Mouse (Mus musculus) retina, embryonic 14.5 days (tissue): ENCODE measurements at regions not wholly inside any gene's neighbourhood (a gene's known extent, or its start where the extent isn't known, plus 50 kb on each side); places are given as distances from the start of the nearest gene placed in this dataset.

Source experiments
- DNase-seq: peaks from one replicate; pipeline ENCODE4 v3.0.0-alpha.2; 2015; ENCODE audit warnings: low spot score

DNA sequence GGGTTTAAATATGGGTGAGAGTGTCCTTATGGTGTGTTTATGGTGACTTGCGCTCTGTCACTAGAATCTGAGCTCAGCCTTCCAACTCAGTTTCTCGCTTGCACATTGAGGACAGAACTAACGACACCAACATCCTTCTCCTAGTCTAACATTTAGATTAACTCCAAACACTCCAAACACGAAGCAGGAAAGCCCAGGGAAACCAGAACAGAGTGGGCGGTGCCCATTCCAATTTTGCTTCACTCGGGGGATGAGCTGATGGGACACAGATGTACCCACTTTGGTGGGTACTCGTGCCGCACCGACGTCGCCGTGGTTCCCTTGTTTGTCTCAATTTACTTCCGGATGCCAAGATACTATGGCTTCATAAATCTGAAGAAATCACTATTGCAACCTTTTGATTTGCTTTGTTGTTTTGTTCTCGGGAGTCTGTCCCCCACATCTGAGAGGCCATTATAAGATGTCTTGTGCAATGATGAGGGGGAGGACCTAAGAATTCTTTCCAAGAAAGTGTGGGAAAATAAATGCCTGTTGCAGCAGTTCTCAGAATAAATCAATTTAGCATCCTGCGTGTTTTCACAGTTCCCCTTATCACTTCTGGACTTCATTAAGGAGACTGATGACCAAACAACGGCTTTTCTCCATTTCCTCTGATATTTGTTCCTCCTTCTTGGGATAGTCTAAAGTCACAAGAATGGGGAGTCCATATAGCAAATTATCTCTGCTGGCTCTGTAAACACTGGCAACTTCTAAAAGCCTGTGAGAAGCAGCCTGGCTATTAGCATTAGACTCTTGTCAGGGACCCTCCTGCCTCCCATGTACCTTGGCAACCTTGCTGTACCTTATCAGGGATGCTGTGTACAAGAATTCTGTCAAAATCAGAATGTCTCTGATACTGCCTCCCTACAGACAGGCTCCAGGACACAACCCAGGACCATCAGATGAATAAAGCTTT is 96.2 kb upstream of the Klf9 start:
- no peak for DNase-seq

DNA sequence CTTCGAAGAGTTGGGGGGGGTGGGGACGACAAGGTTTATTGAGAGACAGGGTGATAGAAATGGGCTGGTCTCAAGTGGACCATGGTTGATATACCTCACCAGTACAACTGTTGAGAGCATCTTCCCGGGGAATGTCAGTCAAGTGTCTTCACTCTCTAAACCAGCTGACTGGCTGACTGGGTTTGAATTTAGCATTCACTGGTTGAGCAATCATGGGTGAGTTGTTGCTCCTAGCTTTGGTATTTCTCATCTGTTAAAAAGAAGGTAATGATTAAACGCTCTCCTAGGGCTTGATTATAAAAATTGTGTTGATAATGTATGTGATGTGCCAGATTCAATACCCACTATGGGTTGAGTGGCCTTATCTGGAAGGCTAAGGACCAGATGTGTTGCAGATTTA is 89.6 kb upstream of the Klf9 start:
- no peak for DNase-seq

DNA sequence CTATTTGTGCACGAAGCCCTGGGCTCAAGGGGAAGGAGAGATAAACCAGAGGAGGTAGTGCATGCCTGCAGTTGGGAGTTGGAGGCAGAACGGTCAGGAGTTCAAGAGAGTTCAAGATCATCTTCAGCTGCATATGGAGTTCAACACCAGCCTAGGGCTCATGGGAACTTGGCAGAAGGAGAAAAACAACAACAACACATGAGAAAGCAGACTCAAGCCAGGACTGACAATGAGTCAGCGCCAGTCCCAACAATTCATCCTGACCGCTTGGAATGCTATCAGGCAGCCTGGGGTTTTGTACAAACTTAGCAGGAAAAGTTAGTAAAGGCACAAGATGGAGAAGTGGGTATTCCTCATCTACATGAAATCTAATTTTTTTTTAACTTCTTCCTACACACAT is 86.6 kb upstream of the Klf9 start:
- DNase-seq, result no peak

DNA sequence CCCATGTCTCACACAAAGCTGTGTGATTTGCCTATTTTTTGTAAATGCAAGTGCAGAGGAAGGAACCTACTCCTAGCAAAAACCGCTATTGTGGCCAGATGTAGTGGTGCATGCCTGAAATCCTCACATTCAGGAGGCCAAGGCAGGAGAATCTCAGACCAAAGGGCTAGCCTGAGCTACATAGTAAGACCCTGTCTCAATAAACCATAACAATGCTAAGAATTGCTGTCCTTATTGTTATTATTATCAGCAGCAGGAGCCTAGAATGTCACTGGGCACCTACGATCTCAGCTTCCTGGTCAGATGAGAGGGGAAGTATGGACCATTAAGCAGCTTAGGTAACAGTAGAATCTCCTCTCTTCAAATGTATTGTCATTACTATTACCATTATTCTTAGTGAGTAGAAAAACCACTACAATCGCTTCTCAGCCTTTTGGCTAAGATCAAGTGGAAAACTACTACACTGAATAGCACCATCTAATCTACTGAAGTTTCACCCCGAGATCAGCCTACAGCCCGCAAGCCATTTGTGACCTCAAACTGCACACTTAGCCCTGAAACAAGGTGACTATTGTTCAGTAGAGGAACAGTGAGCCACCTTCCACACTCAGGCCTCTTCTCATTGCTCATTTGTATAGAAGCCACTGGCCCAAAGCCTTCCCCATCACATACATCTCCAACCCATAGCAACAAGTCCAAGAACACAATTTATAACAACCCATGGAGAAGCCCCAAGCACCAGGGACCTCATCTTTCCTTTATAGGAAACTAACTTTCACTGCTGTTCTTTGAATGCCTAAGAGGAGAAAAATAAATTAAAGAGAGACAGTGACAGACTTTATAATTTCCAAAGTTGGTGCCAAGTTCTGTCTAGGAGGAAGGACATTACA is 84.9 kb upstream of the Klf9 start:
- DNase-seq, result peak; percentile 11

DNA sequence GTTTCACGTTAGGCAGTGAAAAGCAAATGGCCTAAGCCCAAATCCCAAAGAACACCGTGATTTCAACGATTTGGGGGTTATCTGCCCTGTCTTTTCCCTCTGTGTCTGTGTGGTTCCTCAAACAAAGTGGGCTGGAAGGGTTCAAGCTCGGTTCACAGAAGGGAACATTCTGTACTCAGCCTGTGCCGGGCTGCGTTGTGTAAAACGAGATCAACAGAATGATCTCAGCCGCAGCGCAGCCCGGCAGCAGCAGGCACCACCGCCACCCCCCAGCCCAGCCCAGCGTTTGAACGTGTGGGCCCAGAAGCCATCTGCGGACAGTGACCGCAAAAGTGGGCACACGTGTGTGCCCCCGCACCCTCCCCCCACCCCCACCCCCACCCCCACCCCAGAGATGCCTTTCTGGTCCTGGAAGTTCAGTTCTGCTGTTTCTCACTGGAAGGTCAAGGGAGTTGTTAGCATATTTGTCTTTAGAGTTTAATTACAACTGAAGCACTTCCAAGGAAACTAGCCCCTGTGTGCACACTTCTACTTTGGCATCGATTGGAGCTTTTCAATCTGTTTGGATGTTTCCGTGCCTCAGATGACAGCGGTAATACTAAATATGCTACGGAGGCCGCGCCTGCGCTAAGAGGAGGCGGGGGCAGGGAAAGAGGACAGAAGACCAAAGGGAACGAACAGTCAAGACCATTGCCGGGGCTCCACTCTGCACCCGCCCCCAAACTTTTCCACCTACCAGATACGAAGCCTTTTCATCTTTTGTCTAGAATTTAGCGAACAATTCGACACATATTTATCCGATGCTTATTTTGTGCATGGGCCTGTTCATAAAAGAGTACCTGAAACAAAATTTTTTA is 83.9 kb upstream of the Klf9 start:
- peak; percentile 72 for DNase-seq

DNA sequence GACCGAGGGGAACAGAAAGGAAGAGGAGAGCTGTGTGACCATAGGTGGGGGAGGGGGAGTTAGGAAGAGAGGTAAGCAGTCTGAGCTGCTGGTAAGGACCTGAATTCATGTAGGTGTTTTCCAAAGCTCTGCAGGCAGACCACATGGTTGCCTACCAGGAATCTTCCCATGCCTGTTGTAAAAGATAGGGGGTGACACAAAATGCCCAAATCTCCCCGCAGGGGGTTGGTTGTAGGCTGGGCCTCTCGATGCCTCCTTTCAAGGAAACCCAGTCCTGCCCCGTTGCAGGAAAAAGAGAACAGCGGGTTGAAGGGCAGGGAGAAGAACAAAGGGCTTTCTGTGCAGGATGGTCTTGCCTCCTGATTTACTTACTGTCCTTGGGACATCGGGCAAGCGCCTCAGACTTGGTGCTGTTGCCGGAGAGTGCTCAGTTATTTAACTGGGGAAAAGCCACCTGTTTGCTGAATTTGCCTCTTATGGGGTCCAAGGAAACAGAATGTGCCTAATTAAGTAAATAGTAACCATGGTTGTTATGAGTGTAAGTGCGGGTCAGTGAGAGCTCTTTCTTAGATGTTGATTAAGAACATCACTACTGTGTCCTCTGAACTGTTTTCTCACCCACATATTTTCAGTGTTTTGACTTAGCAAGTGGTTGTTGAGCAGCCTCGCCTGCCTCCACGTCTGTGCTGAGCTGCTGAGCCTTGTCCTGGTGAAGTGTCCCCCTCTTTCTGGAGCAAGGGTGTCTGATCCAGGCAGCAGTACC is 83.1 kb upstream of the Klf9 start:
- peak; percentile 62 for DNase-seq

DNA sequence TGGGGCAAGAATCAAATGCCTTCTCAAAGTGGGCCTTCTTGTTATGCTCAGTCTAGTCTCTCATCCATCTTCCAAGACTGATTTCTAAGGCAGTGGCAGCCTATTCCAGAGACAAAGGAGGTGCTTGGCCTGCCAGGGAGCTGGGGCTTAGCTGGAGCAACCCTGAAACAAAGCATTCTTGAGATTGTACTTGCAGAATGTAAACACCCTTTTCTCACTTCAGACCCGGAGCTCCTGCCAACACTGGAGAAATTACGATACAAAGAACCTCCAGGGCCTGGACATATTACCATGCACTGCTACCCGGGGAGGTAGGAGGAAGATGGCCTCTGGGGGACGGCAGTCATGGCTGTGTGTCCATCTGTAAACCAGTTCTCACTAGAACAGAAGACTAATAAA is 82.5 kb upstream of the Klf9 start:
- DNase-seq, result peak; percentile 17

DNA sequence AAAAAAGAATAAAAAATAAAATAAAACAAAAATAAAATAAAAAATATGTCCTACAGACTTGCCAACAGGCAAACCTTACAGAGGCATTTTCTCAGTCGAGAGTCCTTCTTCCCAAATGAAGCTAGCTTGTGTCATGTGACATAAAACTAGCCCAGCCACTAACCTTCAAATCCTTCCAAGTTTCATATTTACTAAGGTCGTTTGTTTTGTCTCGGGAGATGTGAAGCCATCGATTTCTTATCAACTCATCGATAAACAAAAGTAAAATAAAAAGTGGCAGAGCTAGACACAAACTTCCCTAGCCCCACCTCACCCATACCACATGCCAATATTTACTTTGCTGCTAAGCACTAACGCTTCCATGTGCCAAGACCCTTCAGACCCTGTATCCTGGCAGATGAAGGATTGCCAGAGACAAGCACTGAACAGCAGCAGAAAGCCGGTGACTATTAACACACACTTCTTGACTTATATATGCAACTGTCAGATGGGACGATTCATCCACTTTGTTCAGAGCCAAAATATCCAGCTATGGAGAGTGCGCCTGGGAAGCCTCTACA is 79.9 kb upstream of the Klf9 start:
- DNase-seq, result no peak

DNA sequence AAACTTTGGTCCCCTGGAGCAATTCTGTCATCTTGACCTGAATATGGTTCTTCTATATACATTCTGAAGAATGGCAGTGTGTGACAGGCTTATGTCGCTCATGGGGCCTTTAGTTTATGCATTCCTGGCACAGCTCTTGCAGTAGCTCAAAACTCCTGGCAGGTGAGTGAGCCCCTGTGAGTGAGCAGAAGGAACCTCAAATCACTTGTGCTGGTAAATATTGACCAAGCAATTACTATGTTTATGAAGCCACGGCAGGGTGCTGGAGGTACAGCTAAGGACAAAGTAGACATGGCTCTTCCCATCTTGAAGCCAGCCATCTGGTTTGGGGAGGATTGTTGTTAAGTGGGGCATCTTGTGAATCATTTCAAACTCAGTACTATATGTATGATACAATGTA is 79.1 kb upstream of the Klf9 start:
- no peak for DNase-seq

DNA sequence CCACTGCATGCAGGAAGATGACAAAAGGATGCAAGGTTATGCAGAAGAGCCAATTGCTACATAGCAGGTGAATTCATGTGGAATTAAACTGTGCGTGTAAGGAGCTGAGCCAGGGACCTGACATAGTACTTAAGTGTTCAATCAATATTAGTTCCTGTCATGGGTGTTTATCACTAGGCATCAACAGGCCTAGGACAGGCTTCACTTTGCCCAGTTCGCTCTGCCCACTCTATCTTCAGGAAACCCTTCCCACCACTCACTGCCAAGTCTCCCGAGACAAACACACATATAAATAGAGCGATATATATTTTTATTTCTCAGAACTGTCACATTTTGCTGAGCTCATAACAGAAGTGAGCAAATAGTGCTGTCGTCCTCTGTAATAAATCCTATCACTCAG is 78.2 kb upstream of the Klf9 start:
- DNase-seq, result no peak

DNA sequence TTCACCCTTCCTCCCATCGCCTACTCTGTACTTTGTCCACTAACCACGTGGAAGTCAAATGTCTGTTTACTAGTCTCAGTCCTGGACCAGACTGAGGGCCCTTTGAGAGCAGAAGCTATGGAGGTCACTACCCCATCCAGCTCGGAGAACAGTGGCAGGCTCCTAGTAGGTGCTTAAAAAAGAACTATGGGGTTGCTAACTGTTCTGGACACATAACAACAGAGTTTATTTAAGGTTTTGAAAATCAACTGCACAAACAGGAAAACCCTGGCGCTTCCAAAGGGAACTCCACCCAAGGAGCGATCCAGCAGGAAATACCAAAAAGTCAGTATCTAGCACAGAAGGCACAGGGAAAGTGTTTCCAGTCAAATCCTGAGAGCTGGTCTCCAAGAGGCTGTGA is 75.5 kb upstream of the Klf9 start:
- DNase-seq, result no peak

DNA sequence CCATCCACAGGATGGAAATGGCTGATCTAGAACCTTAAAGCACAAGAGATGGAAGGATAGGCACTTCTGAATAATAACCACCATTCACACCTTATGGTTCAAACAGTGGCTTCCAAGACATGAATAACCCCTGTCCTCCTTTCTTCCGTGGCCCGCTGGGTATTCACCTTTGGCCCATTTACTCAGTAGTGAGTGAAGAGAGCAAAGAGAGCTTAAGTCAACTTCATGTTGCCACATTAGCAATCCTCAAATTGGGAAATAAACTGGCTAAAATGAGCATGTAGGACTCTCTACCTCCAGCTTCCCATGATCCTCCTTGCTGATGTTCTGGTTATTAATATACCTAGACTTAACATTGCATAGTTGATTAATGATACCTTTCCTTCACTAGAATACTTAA is 74.3 kb upstream of the Klf9 start:
- no peak for DNase-seq

DNA sequence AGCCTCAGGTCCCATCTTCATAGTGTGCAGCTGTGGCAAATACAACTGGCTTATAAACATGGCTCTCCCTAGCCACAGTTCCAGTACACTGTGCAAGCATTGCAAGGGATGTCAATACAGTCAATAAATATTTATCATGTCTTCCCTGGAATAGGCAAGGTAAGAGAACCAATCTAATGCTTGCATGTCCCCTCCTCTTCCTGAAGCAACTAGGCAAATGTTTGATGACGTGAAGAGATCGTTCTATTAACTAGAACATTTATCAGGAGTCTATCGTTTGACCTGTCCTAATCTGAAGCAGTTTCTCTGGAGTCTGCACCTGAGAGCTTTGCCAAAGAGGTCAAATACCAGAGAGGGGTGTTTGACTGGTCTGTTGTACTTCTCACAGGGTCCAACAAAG is 72.4 kb upstream of the Klf9 start:
- no peak for DNase-seq

DNA sequence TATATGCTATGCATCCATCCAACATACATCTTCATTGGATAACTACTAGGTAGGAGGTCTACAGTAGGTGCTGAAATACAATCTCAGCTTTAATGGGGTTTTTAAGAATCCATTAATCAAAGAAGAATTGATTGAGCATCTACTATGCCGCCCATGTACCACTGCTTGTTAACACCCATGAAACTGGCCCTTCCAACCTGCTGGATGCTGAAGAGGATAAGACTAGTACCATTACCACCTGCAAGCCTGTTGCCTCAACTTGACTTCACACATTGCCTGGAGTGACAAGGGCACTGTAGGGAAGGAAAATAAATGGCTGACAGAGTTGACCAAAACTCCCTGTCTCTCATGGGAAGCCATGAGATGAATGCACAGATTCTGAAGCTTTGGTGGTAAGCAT is 71.4 kb upstream of the Klf9 start:
- no peak for DNase-seq

DNA sequence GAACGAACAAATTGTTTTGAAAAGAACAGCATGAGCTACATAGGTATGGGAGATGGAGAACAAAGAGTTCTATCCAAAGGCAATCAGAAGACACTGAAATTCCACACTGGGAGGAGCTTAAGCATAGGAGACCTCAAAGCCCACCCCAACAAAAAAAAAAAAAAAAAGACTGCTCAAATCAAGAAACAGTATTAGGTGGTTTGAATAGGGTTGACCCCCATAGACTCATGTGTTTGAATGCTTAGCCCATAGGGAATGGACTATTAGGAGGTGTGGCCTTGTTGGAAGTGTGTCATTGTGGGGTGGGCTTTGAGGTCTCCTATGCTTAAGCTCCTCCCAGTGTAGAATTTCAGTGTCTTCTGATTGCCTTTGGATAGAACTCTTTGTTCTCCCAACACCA is 70.0 kb upstream of the Klf9 start:
- DNase-seq, result no peak

DNA sequence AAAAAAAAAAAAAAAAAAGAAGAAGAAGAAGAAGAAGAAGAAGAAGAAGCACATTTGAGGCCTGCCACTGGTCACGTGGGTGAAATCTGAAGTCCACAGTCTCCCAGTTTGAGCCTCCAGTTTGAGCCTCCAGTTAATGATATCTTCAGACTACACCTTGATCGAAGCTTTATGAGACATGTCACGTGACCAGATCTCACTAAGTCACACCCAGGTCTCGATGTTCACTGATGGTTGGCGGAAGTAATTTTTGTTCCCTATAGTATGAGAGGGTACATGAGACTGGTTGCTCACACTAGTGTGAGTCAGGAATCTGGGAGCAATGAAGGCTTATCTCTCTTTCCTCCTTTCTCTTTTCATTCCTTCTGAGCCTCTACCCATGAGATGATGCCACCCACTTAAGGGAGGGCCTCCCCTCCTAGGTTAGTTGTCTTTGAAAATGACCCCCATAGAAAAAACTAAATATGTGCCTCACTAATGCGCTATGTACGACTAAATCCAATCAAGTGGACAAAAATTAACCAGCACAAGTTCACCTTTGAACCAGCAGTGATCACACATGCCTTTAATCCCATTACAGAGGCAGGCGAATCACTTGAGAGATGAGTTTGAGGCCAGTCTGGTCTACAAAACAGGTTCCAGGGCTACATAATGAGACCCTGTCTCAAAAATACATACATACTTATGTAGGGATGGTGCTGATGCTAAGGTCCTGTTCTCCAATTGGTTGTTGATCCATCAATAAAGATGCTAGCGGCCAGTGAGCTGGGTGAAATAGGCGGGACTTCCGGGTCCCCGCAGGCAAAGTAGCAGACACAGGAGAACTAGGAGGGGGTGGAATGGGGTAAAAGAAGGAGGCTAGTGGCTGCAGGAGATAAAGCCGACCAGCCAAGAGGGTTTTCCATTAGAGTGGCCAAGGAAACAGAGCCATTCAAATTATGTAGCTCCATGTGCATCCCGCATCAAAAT is 66.1 kb upstream of the Klf9 start:
- no peak for DNase-seq

DNA sequence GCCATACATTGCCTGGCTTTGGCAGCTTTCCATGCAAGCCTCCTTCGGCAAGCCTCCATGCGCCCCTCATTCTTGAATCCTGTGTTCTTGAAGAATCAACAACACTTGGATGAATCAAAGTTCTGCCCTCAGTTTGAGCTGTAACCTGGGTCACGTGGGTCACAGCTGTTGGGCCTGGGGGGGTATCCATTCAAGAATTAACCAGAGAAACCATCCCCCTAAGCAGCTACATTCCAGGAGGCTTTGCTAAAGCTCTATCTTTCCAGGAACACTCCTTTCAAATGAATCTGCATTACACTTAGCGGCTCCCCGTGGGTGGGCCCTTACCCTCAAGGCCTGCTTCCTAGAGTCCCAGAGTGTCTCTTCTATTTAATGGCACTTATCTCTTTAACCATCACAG is 65.2 kb upstream of the Klf9 start:
- DNase-seq, result no peak

DNA sequence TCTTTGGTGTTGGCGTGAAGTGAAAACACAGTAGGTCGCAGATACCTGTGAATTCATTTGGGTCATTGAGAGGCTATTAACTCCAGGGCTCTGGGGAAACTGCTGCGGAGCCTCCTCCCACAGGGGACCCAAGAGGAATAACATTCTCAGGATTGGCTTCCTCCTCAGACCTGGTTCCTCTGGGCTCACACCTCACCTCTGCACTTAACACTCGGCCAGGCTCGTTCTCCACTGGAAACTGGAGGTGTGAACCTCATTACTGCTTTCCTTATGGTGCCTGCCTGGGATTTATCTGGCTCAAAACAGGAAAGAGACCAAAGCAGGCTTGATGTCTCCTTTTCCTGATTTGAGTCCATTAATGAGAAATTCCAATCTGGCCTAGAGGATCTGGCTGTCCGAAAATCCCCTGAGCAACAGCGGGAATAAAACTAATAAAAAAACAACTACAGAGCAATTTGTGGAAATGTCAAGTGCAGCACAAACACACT is 55.8 kb upstream of the Klf9 start:
- DNase-seq, result no peak

DNA sequence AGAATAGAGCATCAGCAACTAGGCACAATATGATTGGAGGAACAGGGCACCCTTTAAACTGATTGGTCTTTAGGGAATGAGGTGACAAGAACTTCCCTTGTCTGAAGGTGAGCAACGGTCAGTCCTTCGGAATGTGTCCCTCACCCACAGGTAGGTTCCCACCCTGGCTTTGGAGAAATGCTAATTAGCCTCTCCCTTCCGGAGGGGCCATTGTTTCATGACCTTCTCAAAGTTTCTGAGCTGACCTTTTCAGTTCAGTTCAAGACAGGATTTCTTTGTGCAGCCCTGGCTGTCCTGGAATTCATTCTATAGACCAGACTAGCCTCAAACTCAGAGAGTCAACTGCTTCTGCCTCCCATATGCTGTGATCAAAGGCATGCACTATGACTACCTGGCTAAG is 53.5 kb upstream of the Klf9 start:
- DNase-seq, result no peak

DNA sequence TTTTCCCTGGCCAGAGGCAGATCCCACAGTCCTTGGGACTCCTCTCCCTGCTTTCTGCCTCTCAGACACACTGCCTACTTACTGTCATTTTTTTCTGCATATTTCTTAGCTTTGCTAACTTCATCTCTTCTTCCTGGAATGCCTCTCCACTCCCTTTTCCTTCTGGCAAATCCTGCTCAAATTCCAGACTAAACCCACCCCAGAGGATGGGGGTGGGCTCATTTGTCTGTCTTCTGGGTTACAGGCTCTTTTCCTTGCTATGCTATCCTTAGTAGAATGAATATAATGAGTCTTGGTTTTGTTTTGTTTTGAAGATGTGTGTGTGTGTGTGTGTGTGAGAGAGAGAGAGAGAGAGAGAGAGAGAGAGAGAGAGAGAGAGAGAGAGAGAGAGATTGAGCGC is 51.9 kb upstream of the Klf9 start:
- no peak for DNase-seq
